Mouse (Mus musculus) intestine, embryonic 14.5 days (tissue): ENCODE results near the gene Krt33b. TPM values are rescaled to one million over a fixed set of nuclear protein-coding genes. Genes with fewer than 3 reads are reported as not detected.
A peak's percentile ranks its signal among the peaks of the same experiment; 100 is the strongest.

Experiments used
- ATAC-seq: fragments of 200-750 bp; cut with Nextera tagmentation; replicated peaks from 2 replicates; pipeline ENCODE4 v1.8.0; 2017; ENCODE audit warnings: low read depth, moderate number of reproducible peaks, moderate TSS enrichment, moderate library complexity; ENCODE audit not compliant: low FRiP score, low TSS enrichment
- DNase-seq: peaks from one replicate; pipeline ENCODE4 v3.0.0-alpha.2; 2018; ENCODE audit warnings: low spot score
- H3K27ac ChIP-seq: fragments of 300-500 bp; sonication (generic); 2 replicates; pipeline ENCODE4 v1.5.1; 2014; ENCODE audit warnings: low read depth, mild to moderate bottlenecking, control low read depth
- H3K27me3 ChIP-seq: fragments of 300-500 bp; sonication (generic); replicated peaks from 2 replicates; pipeline ENCODE4 v1.6.1; 2014; ENCODE audit warnings: low read length, control low read depth; ENCODE audit not compliant: control insufficient read depth, insufficient read depth
- H3K36me3 ChIP-seq: fragments of 300-500 bp; sonication (generic); 2 replicates; pipeline ENCODE4 v1.6.1; 2014; ENCODE audit warnings: low read length, control low read depth; ENCODE audit not compliant: control insufficient read depth, insufficient read depth
- H3K4me1 ChIP-seq: fragments of 300-500 bp; sonication (generic); replicated peaks from 2 replicates; pipeline ENCODE4 v1.6.1; 2014; ENCODE audit warnings: low read length, control low read depth, mixed read lengths; ENCODE audit not compliant: control insufficient read depth, insufficient read depth
- H3K4me2 ChIP-seq: fragments of 300-500 bp; sonication (generic); 2 replicates; pipeline ENCODE4 v1.6.1; 2014; ENCODE audit warnings: low read length
- H3K4me3 ChIP-seq: fragments of 300-500 bp; sonication (generic); 2 replicates; pipeline ENCODE4 v1.5.1; 2014; ENCODE audit warnings: low read depth, low read length, control low read depth, mixed read lengths
- H3K9ac ChIP-seq: fragments of 300-500 bp; sonication (generic); 2 replicates; pipeline ENCODE4 v1.6.1; 2014; ENCODE audit warnings: mild to moderate bottlenecking, low read length
- H3K9me3 ChIP-seq: fragments of 300-500 bp; sonication (generic); 2 replicates; pipeline ENCODE4 v1.6.1; 2016; ENCODE audit warnings: low read length, control low read depth; ENCODE audit not compliant: control insufficient read depth
- WGBS: fragments of 180-500 bp; shearing (Covaris S2); extraction: QIAGEN DNeasy Blood & Tissue Kit; methylation state at CpG from one replicate; pipeline ENCODE4 v1.1.7; 2014; 5-methylcytosine and 5-hydroxymethylcytosine counted together
- polyA plus RNA-seq: library from polyadenylated mRNA; unstranded; fragments of >200 nt; fragmentation: Nextera tagmentation; extraction: Ambion mirVana; gene quantifications from 2 replicates; pipeline ENCODE4 v1.2.1, GENCODE M21; 2014

The Krt33b gene
- polyA plus RNA-seq = 0.11 TPM in 1 of 2 replicates, not detected in the other

DNA sequence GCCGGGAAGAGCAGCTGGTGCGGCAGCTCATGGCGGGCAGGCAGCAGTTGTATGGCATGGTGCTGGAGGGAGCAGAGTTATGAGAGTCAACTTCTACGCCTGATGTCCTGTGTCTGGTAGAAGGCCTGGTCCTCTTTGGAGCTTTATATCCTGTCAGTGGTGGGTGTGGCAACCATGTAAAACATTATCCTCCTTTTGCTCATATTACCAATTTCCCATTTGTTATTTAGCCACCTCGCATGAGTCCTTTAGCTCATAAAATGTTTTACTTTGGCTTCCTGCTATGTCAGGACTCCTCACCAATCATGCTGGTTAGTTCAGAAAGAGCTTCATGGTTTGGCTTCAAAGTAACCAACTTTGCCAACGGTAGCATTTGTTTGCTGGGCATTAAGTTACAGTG, at the start of gene Krt33b:
Gene Krt33b (minus strand): TSS at position 101 of the 400 bp plus-strand sequence.
- Histone ChIP-seq H3K4me3 (no peak within 1 kb of the TSS), H3K9ac (no peak within 1 kb of the TSS), H3K4me2 (no peak within 1 kb of the TSS), H3K9me3 (no peaks in the 10 kb centered on the region), H3K27me3 (no peaks in the 10 kb centered on the region), H3K27ac (no peak within 1 kb of the TSS), H3K4me1 (no peaks in the 10 kb centered on the region), H3K36me3 (no peaks in the 10 kb centered on the region)
- no peak for DNase-seq
- ATAC-seq = no peak
- WGBS = 84% methylated on average over 6 of the region's 6 CpGs

DNA sequence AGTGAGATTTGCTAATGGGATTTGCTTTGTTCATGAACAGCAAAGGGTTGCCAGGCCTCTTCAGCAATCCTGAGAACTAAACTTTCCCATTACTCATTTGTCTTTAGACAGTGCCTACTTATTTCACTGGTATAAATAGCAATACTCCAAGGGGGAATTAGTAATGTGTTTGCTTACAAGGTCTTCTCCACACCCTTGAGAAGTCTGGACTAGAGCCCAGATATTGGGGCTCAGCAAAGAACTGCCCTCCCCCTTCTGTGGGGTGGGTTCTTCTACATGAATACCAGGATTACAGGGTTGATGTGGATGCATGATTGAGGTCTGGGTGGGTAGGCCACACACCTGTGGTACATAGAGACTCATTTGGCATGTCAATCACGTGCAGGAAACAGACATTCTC, 44.2 kb upstream of the Krt33b start:
- Histone ChIP-seq H3K9ac (no peak overlapping the region), H3K27ac (no peak overlapping the region), H3K36me3 (no peaks in the 10 kb centered on the region), H3K4me3 (no peak overlapping the region), H3K4me2 (no peak overlapping the region), H3K27me3 (no peaks in the 10 kb centered on the region), H3K9me3 (no peaks in the 10 kb centered on the region), H3K4me1 (0 out of 2 replicates have a peak, but pooled peaks cover 3% of the 10 kb centered on the region)
- 73% methylated on average over 1 of the region's 1 CpGs for WGBS
- DNase-seq (no peak), ATAC-seq (no peak)

DNA sequence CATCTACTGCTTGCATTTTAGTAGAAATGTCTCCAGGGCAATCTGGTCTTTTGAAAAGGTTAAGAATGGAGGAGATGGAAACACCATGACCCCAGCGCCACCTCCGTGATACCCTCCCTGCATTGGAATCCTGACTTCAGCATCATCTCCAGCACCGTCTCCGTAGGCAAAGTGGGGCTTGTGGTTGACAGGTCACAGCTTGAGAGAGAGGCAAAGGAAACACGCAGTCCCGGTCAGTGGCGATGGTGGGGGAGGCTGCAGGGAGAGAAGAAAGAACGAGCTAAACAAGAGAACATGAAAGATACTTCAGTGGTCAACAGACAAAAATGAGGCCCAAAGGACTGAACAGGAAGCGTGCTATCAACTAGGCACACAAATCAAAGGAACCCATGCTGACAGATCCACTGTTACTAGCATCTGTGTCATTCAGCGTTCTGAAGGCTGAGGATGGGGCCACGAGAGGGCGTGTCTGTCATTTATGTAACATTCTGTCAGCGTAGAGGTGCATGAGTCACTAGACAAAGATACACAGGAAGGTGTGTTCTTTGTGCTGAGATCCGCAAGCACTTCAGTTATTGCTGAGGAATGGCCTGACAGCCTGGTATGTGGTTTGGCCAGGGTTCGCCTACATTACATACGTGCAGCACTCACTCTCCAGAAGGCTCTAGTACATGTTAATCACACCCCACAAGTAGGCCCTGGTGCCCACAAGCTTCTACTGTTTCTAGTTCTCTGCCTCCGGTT, 37.8 kb upstream of the Krt33b start:
- no peaks in the 10 kb centered on the region for H3K36me3 ChIP-seq
- no peak overlapping the region for H3K4me3 ChIP-seq
- no peaks in the 10 kb centered on the region for H3K4me1 ChIP-seq
- no peaks in the 10 kb centered on the region for H3K27me3 ChIP-seq
- H3K9ac ChIP-seq = no peak overlapping the region
- no peak for DNase-seq
- 73% methylated on average over 17 of the region's 17 CpGs for WGBS
- H3K9me3 ChIP-seq = no peaks in the 10 kb centered on the region
- H3K4me2 ChIP-seq = no peak overlapping the region
- H3K27ac ChIP-seq = no peak overlapping the region
- peak; percentile 43; the same call in 1 of the 2 replicates for ATAC-seq

DNA sequence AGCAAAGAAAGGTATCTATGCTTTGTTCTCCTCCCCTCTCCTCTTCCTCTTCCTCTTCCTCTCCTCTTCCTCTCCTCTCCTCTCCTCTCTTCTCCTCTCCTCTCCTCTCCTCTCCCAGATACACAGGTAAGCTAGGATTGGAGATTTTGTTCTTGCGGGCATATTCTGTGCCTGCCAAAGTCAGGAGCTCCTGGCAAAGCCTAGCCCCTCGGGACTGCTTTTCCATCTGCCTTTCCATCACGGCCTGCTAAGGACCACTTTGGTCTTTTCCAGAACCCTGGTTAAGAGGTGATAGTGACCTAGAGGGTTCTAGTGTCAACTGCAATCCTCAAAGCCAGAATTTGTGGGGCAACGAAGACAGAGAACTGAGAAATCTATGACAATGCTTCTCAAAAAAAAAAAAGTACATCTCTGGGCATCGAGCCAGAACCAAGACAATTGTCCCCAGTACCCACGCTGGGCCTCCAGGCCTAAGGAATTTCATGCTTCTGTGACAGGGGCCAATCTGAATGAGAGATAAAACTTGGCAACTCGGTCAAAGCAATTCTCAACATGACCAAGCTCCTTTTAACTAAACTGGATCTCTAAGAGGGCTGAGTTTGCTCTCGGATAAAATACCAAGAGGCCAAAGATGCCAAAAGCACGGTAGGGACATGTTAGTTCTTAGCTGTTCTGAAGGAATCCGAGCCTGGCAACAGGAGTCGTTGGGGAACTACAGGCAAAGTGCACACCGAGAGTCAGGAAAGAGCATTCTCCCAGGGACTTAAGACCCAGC, 36.8 kb upstream of the Krt33b start:
- 82% methylated on average over 12 of the region's 12 CpGs for WGBS
- no peak overlapping the region for H3K9ac ChIP-seq
- H3K36me3 ChIP-seq = no peaks in the 10 kb centered on the region
- H3K4me2 ChIP-seq = no peak overlapping the region
- ATAC-seq (no peak), DNase-seq (no peak)
- H3K4me3 ChIP-seq = no peak overlapping the region
- H3K27ac ChIP-seq = no peak overlapping the region
- H3K9me3 ChIP-seq = no peaks in the 10 kb centered on the region
- H3K27me3 ChIP-seq = no peaks in the 10 kb centered on the region
- H3K4me1 ChIP-seq = no peaks in the 10 kb centered on the region

DNA sequence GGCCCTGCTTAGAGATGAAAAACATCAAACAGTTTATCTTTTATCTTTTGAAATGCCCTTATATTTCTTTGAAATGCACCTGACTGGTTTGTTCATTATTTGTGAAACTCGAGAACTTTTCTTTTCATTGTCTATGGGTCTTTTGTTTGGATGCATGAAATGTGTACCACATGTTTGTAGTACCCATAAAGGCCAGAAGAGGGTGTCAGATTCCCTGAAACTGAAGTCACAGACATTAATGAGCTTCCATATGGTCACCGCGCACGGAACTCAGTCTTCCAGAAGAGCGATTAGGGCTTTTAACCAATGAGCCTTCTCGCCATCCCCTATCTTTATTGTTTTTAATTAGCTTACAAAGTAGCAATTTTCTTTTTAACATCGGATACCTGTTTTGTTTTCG, 29.2 kb upstream of the Krt33b start:
- Histone ChIP-seq H3K27ac (no peak overlapping the region), H3K9me3 (no peaks in the 10 kb centered on the region), H3K4me2 (no peak overlapping the region), H3K4me1 (no peaks in the 10 kb centered on the region), H3K9ac (no peak overlapping the region), H3K27me3 (no peaks in the 10 kb centered on the region), H3K4me3 (no peak overlapping the region), H3K36me3 (no peaks in the 10 kb centered on the region)
- WGBS = 72% methylated on average over 8 of the region's 8 CpGs
- ATAC-seq (no peak), DNase-seq (no peak)

DNA sequence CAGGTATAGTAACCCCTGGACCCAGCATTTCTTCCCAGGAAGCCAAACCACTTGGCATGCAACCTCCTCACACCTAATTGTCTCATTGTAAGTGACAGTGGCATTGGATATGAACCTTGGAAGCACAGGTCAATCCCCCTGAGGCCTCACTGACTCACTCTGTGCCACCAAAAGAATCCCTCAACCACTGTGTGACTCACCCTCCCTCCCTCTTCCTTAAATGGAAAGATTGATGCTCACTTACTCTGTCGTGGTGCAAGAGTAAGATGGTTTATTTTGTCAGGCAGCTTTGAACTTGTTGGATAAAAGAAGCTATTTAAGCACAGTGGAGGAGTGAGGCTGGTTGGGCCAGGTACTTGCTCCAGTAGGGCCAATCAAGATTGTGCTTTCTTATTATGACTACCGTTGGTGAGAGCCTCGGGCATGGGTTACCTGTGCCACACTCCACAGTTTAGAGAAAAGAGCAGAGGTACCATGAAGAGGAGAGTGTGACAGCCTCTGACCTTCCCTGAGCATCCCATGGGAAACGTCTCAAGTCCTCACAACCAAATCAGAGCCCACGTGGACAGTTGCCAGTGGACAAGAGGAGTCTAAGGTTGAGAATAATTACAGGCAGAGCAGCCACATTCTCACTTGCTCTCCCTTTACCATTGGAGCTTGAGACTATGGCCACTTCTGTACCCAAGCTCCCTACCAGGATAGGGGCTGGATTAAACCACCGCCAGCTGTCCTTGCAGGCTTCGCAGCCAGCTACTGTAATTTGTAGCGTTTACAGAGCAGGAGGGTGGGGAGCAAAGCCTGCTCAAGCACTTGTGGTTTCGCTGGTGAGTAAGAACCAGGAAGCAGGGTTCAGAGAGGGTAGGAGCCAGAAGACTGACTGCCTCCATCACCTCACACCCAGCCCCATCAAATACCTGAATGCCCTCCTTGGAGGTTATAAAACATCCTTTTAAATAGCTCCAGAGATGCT, 26.3 kb upstream of the Krt33b start:
- Histone ChIP-seq H3K9me3 (no peaks in the 10 kb centered on the region), H3K36me3 (no peaks in the 10 kb centered on the region), H3K4me2 (no peak overlapping the region), H3K27me3 (no peaks in the 10 kb centered on the region), H3K9ac (no peak overlapping the region), H3K4me3 (no peak overlapping the region), H3K27ac (no peak overlapping the region), H3K4me1 (no peaks in the 10 kb centered on the region)
- WGBS = 61% methylated on average over 9 of the region's 9 CpGs
- no peak for ATAC-seq
- DNase-seq = peak; percentile 45

DNA sequence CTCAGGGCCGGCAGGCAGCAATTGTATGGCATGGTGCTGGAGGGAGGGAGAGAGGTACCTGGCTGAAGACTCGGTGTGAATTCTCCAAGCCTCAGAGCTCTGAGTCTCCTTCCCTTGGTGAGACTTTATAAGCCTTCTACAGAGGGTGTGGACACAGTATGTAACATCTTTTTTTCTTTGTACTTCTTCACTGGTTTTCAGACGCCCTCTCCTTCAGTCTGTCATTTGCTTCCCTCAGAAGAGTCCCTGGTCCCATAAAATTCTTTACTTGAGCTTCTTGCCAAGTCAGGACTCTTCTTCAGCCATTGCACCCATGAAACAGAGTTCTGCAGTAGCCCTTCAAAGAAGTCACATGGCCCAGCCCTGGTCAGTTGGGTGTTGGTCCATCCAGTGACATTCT, 20.8 kb upstream of the Krt33b start, which contains the start of gene Krt31:
Gene Krt31 (minus strand): TSS at position 101 of the 400 bp plus-strand sequence.
- Histone ChIP-seq H3K27ac (no peak within 1 kb of the TSS), H3K27me3 (no peaks in the 10 kb centered on the region)
- WGBS = 79% methylated on average over 3 of the region's 3 CpGs

DNA sequence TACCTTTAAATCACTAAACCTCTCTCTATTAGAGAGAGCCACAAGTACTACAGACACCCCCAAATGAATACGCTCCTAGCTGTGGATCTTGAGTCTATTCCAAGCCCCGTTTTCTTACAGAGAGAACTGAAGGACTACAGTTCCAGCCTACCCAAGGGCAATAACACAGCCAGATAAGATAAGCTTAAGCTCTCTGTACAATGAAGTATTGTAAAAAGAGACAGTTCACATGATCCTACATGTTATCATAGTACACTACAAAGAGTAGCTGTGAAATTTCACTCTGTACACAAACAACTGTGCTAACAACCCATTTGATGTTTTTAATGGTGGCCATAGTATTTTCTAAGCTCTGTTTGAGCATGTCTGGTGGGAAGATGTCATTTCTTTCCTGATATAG, 17.5 kb upstream of the Krt33b start:
- no peaks in the 10 kb centered on the region for H3K9me3 ChIP-seq
- H3K27me3 ChIP-seq = no peaks in the 10 kb centered on the region
- no peak overlapping the region for H3K4me3 ChIP-seq
- WGBS = 66% methylated on average over 2 of the region's 2 CpGs
- H3K9ac ChIP-seq = no peak overlapping the region
- ATAC-seq (no peak), DNase-seq (no peak)
- H3K4me1 ChIP-seq = no peaks in the 10 kb centered on the region
- H3K36me3 ChIP-seq = no peaks in the 10 kb centered on the region
- no peak overlapping the region for H3K4me2 ChIP-seq
- no peak overlapping the region for H3K27ac ChIP-seq

More for the DNA sequence above, 20.8 kb upstream of the Krt33b start, which contains the start of gene Krt31:
- Histone ChIP-seq H3K4me1 (no peaks in the 10 kb centered on the region), H3K4me3 (no peak within 1 kb of the TSS), H3K9ac (no peak within 1 kb of the TSS), H3K9me3 (no peaks in the 10 kb centered on the region), H3K36me3 (no peaks in the 10 kb centered on the region), H3K4me2 (no peak within 1 kb of the TSS)
- no peak for ATAC-seq
- peak; percentile 15 for DNase-seq
